Mouse (Mus musculus) myocyte (in vitro differentiated cells): ENCODE results near the gene Sacs.
A peak's percentile ranks its signal among the peaks of the same experiment; 100 is the strongest.

ENCODE experiments used
- MAX ChIP-seq: IDR thresholded peaks from one replicate; pipeline ENCODE4 v1.6.1; 2011; ENCODE audit warnings: low read depth, mild to moderate bottlenecking, control low read depth
- MYOD1 ChIP-seq, 3 experiments: IDR thresholded peaks; one replicate each; pipeline ENCODE4 v1.6.1; 2011; ENCODE audit warnings: control low read depth in 2 of 3, low read depth in 2 of 3, mild to moderate bottlenecking in 2 of 3, moderate library complexity in 1 of 3; ENCODE audit not compliant: insufficient read length in 2 of 3, control insufficient read depth in 1 of 3
- POLR2A ChIP-seq: IDR thresholded peaks from one replicate; pipeline ENCODE4 v1.6.1; 2011; ENCODE audit warnings: low read depth, mild to moderate bottlenecking, control low read depth, moderate library complexity; ENCODE audit not compliant: insufficient read length
- USF1 ChIP-seq: IDR thresholded peaks from one replicate; pipeline ENCODE4 v1.6.1; 2011; ENCODE audit warnings: low read depth, mild to moderate bottlenecking, control low read depth, moderate library complexity

DNA sequence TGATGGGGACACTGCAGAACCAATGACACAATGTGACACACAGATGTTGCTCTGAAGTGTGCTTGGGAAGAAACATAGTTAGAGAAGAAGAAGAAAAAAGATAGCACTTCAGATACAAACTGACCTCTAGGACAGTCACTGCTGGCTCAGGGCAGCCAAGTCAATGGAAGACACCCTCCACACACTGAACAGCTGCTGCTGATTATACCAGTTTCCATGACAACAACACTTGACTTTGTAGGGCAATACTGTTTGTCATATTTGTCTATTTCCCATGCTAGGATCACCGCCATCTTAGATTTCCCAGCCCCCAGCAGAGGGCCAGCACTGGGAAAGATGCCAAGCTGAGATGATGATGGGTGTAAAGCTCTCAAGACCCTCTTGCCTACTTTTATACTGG lies 22.7 kb downstream of the Sacs start:
- TF ChIP-seq POLR2A (no peak), MAX (no peak), MYOD1 (IDR thresholded peaks at IDR 0.05; ENCODE audit: control insufficient read depth in 1 of 3, insufficient read length in 2 of 3, low read depth in 2 of 3) (peak in 2 of 3 experiments; percentile 49 to 57), USF1 (no peak)
